Mouse (Mus musculus) G1E-ER4 (cell line): ENCODE measurements around the gene Cdc25b. TPM values are rescaled to one million over a fixed set of nuclear protein-coding genes. Genes with fewer than 3 reads are reported as not detected.

Source experiments
- GATA1 ChIP-seq: IDR thresholded peaks from one replicate; pipeline ENCODE4 v1.8.0; 2012; ENCODE audit warnings: low read length, inconsistent platforms
- polyA plus RNA-seq: library from polyadenylated mRNA; stranded (reverse); fragments of >175 nt; gene quantifications from 2 replicates; pipeline ENCODE4 v1.2.3, GENCODE M21; 2012

Gene Cdc25b
- polyA plus RNA-seq, 1 experiment = 11.2 TPM

- TF ChIP-seq GATA1 = no peak
Measured at GRCm38 (mm10) chr2:131149254-131149578, 37.5 kb upstream of the Cdc25b start.

DNA sequence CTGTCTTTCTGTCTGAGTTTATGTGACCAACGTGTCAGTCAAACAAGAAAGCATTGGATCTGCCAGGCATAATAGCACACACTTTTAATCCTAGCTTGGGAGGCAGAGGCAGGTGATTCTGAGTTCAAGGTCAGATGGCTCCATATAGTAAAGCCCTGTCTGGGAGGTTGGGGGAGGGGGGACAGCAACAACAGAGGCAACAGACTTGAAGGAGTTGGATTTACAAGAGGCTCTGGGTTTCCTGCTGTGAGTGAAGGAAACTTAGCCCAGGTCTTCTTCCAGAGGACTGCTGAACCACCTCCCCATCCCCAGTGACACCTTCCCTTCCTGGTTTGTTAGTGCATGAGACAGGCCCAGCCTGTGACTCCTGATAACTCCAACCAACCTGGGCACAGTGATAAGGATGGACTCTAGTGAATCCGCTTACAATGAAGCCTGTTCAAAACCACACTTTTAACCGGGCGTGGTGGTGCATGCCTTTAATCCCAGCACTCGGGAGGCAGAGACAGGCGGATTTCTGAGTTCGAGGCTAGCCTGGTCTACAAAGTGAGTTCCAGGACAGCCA is 34.5 kb upstream of the Cdc25b start:
- TF ChIP-seq GATA1 = no peak

DNA sequence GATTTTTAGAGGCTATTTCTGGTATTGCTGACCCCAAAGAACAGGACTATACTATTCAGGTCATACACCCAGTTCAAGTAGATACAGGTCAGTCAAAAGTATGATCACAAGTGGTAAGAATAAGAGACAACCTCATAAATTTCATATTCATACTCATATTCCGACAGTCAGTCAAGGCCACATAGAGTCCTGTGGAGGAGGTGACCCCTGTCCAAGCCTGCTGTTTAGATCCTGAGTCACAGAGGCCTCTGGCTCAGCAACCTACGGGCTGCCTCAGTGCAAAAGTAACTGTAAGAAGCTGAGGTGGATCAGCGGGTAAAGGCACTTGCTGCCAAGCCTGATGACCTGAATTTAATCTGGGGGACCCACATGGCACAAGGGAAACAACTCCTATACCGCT is 32.7 kb upstream of the Cdc25b start:
- TF ChIP-seq GATA1 = no peak

DNA sequence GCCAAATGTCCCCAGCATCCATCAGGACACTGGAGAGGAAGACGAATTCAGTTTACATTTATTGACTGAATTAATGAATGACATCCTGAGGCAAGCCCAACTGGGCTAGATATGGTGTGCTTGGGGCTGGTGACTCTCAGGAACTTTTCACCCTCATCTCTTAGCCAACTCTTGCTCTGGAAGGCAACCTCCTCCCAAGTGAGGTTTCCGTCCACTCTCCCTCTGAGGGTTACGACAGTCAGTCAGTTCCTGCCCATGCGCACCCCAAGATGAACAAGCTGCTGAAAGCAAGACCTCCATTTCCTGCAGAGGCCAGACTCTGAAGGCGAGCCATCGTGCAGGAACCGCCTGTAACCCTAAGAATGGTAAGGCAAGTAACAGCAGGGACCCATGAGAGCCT is 29.8 kb upstream of the Cdc25b start:
- TF ChIP-seq GATA1 = no peak

GRCm38 (mm10) chr2:131159491-131159910 is 27.2 kb upstream of the Cdc25b start:
- TF ChIP-seq GATA1 = no peak

DNA sequence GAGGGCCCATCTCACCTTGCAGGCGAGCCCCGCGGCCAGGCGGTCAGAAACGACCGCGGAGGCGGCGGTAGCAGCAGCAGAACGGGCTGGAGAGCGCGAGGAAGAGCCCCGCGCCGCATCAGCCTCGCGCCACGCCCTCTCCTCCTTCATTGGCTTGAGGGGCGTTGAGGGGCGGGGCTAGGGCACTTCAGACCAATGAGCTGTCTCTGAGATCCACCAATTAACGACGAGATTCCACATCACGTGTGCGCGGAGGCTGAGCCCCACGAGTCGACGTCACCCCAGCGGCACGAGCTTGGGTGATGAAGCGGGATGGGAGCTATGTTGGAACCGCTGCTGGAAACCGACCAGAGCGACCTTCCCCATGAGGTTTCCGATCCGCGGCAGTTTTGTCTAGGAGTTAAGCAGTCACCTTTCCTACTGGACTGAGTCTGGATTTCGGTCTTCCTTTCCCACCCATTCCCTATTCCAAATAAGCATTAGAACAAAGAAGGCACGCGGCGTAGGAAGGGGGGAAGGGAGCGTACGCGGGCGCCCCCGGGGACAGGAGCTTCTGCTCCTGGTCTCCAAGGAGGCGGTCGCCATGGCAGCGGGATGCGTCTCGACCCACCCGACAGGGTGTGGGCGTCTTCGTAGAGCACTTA is 26.7 kb upstream of the Cdc25b start, which contains the start of gene 1700037H04Rik:
Gene 1700037H04Rik (minus strand): TSS at position 144 of the 644 bp plus-strand sequence.
- no peak for TF ChIP-seq GATA1

- TF ChIP-seq GATA1 = no peak
Measured at GRCm38 (mm10) chr2:131160671-131161111, 26.1 kb upstream of the Cdc25b start.

DNA sequence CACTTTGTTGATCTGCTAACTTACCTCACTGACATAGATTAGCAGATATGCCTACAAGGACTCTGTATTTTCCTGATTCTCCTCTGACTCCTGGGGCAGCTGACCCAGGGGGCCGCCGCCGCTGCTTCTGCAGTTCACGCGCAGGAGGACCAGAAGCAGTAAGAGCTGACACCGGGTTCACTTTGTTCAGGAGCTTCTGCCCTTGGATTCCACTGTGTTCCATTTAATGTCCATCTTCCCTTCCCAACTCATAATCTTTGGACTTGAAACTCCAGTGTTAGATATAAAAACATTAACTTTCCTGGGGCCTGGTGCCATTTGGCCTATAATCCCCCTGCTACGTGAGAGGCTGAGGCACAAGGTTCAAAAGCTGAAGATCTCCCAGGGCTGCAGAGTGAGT is 22.8 kb upstream of the Cdc25b start:
- TF ChIP-seq GATA1 = no peak

DNA sequence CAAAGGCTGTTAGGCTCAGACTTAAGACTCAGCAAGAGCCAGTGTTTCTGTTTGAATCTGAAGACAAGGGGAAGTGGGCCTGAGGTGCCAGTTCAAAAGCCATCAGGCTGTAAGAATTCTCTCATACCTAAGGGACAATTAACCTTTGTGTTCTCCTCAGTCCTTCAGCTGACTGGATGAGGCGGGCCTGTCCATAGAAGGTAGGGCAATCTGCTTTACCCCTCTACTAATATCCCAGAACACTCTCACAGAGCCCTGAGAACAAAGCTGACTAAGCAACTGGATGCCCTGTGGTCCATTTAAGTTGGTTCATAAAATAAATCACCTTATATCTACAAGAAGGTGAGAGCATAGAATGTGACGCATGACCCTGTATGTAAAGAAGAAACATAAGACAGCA is 20.6 kb upstream of the Cdc25b start:
- TF ChIP-seq GATA1 = no peak

DNA sequence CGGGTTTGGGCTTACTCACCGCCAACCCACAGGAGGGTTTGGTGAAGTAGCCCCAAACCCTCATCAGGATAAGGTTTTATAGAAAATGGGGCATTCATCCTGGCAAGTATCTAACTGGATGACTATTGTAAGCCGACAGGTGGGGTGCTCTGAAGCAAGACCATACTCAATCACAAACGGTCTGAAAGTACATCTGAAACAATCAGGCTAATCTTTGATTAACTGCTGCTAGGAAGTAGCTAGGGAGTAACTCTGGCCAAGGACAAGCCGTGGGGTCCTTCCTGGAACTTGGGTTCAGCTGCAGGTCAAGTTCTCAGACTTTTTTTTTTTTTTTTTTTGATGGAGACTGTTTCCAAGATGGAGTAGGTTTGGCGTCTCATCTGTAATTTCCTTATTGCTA is 18.8 kb upstream of the Cdc25b start:
- TF ChIP-seq GATA1 = no peak

DNA sequence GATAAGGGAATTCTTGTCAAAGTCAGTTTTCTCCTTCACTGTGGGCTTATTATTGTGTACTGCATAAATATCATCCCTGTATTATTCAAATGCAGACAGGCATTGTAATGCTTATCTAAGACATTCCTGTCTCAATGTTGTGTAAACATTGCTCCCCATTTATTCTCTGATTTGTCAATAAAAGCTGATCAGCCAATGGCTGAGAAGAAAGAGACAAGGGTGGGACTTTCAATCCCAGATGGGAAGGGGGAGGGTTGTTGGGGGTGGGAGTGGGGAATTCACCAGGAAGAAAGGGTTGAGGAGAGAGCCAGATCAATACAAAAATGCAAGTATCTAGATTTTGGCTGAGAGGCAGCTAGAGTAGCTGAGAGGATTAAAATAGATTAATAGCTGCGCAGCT is 17.8 kb upstream of the Cdc25b start:
- no peak for TF ChIP-seq GATA1

DNA sequence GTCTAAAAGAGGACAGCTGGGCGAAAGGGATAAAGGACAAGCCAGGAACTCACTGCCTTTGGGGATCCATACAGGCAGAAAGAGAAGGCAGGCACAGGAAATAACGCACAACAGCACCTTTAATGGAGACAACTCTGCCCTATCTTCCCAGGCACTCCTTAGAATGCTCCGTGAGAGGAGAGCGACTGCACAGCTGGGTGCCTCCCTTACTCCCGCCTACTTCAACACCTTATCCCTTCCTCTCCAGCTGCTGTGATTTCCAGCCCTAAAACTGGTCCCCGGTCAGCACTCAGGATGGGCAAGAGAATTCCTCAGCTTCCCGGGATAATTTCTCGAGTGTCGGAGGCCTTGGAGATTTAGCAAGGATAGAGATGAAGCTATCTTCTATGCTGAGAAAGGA is 15.8 kb upstream of the Cdc25b start:
- TF ChIP-seq GATA1 = no peak

- TF ChIP-seq GATA1 = no peak
Measured at GRCm38 (mm10) chr2:131171401-131172104, 15.2 kb upstream of the Cdc25b start.

- TF ChIP-seq GATA1 = no peak
Measured at GRCm38 (mm10) chr2:131172322-131172721, 14.4 kb upstream of the Cdc25b start.

DNA sequence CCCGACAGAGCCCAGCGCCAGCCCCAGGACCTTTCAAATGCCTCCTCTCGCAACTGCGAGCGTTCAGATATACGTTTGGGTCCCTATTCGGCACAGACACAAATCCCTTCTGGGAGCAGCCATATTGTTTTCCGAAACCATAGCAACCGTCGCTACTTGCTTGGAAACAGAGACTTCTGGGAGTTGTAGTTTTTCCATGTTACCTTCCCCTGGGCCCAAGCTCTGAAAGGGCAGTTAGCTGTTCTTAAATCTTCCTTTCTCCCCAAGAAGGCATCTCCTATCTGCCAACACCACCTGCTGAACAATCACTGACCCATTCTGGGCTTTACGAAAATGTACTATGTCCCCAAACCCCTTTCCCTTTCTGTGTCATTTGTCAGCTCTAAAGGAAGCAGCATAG is 12.0 kb upstream of the Cdc25b start:
- TF ChIP-seq GATA1 = no peak

- no peak for TF ChIP-seq GATA1
Measured at GRCm38 (mm10) chr2:131175286-131175944, 11.3 kb upstream of the Cdc25b start.
